Mouse (Mus musculus) gastrocnemius, postnatal 10 days (tissue): ENCODE data around the gene 4931409K22Rik. TPM values are rescaled to one million over a fixed set of nuclear protein-coding genes. Genes with fewer than 3 reads are reported as not detected.
"Not testable (repeated sequence)": the region's sequence is repeated elsewhere in the genome, so short reads cannot be mapped to it uniquely, and the experiment has no call there.

Experiments used
- DNase-seq: peaks from one replicate; pipeline ENCODE4 v3.0.0; 2021; ENCODE audit warnings: mixed read lengths
- total RNA-seq, 2 experiments: library from RNA; stranded (reverse); gene quantifications; 2 replicates each; pipeline ENCODE4 v1.2.3; 2021

Gene 4931409K22Rik
- total RNA-seq, 2 experiments from 2014 or later = not detected

DNA sequence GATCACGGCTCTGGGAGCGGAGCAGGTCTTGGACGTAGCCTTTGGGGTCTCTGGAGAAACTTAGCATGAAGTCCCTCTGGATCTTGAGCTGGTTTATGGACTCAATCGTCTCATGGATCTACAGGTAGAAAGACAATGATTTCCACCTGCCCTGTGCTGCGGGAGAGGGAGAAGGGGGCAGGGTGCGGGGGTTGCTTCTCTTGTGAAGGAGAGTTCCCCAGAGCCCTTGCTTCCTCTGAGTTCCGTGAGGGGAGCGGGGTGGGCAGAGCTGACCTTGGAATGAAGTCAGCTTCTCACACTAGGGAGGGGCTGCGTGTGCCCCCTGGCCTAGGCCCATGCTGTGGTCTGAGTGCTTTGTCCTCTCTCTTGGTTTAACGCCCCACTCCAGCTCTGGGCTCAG, 36.6 kb upstream of the 4931409K22Rik start:
- DNase-seq = no peak

GRCm38 (mm10) chr5:24592471-24593160, 36.0 kb upstream of the 4931409K22Rik start:
- no peak for DNase-seq

GRCm38 (mm10) chr5:24591796-24592470, 35.3 kb upstream of the 4931409K22Rik start:
- no peak for DNase-seq

DNA sequence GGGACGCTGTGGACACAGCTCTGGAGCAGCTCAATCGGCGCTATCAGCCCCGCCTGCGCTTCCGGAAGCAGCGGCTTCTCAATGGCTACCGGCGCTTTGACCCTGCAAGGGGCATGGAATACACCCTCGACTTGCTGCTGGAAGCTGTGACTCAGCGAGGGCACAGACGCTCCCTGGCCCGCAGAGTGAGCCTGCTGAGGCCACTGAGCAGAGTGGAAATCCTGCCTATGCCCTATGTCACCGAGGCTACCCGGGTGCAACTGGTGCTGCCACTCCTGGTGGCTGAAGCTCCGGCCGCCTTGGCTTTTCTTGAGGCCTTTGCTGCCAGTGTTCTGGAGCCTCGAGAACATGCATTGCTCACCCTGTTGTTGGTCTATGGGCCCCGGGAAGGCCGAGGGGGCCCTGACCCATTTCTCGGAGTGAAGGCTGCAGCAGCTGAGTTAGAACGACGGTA, 34.7 kb upstream of the 4931409K22Rik start:
- DNase-seq = peak; percentile 54

DNA sequence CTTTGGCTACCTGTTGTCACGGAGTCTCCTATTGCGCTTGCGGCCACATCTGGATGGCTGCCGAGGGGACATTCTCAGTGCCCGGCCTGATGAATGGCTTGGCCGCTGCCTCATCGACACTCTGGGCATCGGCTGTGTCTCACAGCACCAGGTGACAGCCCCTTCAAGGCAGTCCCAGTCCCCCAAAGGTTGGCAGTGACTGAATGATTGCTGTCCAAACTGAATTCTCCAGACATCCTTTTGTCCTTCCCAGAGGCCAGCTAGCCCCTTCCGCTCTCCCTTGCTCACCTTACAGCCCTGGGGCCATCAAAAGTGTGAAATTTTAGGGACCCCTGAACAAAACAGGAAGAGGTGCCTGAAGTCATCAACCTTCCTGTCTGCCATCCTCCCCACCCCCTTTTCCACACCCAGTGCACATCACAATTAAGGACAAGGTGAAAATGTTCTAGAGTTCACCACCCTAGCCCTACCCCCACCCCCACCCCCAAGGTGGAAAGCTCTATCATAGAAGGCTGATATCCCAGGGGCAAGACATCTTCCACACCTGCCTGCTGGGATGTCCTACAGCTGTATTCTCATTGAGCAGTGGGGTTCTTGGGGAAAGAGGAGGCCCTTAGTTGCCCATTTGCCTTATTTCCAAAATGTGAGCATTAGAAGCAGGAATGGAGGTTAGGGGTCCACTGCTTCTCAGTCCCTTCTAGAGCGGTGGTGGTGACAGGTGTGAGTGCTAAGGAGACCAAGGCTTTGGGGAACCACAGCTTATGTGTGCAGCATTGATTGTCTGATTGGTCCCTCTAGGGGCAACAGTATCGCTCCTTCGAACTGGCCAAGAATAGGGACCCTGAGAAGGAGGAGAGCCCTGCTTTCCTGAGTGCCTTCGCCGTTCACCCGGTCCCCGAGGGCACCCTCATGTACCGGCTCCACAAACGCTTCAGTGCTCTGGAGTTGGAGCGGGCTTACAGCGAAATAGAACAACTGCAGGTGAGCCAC, 33.2 kb upstream of the 4931409K22Rik start:
- DNase-seq = no peak

DNA sequence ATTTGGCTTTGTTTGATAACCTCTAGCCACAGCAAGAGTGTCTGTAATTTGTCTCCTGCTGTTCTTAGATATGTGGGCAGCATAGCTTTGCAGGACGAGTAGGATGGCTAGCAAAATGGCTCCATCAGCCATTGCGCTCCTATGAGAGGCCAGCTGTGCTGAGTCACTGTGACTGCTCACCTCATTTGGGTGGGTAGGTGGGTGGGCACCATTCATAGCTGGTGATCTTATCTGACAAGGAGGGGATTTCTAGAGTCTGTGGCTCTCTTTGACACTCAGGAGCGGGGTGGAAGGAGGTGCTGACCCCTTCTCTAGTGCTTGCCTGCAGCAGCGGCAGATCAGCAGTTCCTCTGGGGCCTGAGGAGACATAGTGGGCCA, 30.6 kb upstream of the 4931409K22Rik start:
- DNase-seq = no peak

- peak; percentile 73 for DNase-seq
Measured at GRCm38 (mm10) chr5:24586547-24587199, 30.1 kb upstream of the 4931409K22Rik start, which contains the start of gene Chpf2. Chpf2 (plus strand) TSS chr5:24586741.

DNA sequence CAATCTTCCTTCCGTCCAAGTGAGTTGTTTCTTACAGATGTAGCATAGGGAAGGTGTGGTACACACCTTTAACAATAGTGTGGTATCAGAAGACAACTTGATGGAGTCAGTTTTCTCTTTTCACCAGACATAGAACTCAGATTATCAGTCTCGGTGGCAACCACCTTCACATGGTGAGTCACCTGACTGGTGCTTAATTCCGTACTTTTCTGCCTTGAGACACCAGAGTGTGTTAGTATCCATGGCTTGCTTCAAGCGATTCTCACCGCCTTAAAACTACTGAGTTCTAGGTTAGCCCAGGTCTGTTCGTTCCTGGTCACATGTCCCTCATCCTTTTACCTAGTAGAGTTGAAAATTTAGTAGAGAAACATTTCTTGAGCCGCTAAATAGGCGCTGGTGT, 29.5 kb upstream of the 4931409K22Rik start:
- DNase-seq = no peak

DNA sequence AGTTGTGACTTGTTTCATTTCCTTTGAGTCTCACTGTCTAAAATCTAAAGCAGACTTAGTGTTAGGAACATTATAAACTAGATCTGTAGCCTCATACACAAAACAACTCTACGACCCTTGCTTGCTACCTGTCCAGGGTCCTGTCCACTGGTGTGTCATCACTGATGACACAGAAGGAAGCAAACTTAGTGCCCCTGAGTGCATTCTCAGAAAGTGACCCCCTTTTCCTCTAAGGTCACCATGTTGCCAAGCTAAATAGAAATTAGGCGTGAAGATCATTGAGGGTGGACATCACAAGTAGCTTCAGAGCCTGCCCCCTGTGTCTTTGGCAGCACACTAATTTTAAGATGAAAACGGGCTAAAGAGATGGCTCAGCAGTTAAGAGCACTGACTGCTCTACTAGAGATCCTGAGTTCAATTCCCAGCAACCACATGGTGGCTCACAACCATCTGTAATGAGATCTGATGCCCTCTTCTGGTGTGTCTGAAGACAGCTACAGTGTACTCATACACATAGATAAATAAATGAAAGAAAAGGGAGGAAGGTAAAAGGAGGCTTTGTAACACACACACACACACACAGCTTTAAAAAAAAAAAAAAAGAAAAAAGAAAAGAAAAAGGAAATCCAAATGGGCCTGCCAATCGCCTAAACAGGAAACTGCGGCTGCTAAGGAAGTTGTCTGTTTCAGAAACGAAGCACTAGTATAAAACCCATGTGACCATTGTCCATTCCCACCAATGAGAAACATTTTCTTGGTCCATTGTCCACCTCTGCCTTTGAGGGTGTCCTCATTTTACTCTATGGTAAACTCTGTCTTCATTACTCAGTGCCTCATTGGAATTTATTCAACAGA, 21.7 kb upstream of the 4931409K22Rik start:
- DNase-seq = no peak

GRCm38 (mm10) chr5:24577183-24577929, 20.7 kb upstream of the 4931409K22Rik start, which contains the start of gene Abcf2:
Abcf2 (minus strand) TSS chr5:24577467.
- DNase-seq = peak; percentile 100

- peak; percentile 49 for DNase-seq
Measured at GRCm38 (mm10) chr5:24576801-24577182, 20.2 kb upstream of the 4931409K22Rik start.

DNA sequence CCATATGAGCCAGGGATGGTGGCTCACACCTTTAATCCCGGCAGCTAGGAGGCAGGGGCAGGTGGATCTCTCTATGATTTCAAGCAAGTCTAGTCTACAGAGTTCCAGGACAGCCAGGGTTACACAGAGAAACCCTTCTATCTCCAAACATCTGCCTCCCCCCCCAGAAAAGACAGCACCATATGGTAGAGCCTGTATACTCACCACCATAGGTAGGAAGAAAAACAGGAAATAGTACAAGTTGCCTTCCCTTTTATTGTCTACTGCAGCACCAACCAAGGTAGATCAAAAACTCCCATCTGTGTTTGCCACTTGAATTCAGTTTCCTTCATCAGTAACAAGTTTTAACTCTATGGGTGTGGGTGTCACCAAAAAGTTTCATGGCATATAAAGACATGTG, 19.3 kb upstream of the 4931409K22Rik start:
- DNase-seq = no peak

DNA sequence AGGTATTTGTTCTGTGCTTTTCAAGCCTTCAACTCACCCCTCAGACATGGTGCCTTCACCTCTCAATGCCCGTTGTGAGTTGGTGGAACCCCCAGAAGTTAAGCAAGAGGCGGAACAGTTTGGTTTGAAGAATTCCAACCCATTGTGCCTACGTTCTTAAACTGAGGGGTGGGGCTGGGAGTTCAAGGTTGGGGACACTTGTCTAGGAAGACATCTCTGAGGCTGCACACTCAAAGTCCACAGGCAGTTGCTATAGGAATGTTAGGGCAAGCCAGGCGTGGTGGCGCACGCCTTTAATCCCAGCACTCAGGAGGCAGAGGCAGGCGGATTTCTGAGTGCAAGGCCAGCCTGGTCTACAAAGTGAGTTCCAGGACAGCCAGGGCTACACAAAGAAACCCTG, 1.3 kb downstream of the 4931409K22Rik start:
- DNase-seq = not testable (repeated sequence)

DNA sequence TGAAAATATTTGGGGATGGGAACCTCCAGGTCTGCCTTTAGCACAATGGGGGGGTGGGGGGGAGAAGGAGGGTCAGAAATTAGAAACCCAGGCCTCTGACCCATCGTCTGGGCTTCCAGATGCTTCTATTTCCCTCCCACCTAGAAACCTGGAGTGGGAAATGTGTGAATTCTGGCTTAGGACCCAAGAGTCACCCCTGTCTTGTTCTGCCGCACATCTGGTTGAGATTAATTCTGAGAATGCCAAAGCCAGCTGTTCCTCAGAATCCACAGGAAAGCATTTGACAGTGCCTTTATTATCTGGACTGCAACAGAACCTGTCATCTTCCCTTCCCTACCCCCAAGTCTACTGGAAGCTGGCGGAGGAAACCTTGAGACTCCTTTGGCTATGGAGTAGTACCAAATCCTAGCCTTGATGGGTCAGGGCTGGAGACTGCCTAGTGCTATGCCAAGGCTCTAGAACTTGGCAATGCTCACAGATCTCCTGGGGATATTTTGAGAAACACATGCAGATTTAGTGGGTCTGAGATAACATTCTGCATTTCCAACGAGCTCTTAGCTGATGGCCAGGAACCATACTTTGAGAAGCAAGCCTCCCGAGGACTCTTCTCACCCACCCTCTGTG, 2.9 kb downstream of the 4931409K22Rik start:
- no peak for DNase-seq

- DNase-seq = no peak
Measured at GRCm38 (mm10) chr5:24551317-24551688, 5.3 kb downstream of the 4931409K22Rik start.

GRCm38 (mm10) chr5:24550598-24551316, 5.9 kb downstream of the 4931409K22Rik start:
- peak; percentile 53 for DNase-seq

- no peak for DNase-seq
Measured at GRCm38 (mm10) chr5:24542643-24543042, 14.0 kb downstream of the 4931409K22Rik start.

- no peak for DNase-seq
Measured at GRCm38 (mm10) chr5:24541144-24541569, 15.5 kb downstream of the 4931409K22Rik start.
